Mouse (Mus musculus): Measurements from ENCODE around the gene Olfr1045. TPM values are rescaled to one million over a fixed set of nuclear protein-coding genes. Genes with fewer than 3 reads are reported as not detected.
"Not testable (repeated sequence)": the region's sequence is repeated elsewhere in the genome, so short reads cannot be mapped to it uniquely, and the experiment has no call there.

The Olfr1045 gene
- not detected for total RNA-seq (2021)

GRCm38 (mm10) chr2:86202909-86203308, at the start of gene Olfr1045:
Gene Olfr1045 (minus strand): TSS chr2:86203009.
- DNase-seq (ENCODE audit: low spot score in 2 of 2): no peak
- intact Hi-C loops (cut with DNase I): no loop called here

DNA sequence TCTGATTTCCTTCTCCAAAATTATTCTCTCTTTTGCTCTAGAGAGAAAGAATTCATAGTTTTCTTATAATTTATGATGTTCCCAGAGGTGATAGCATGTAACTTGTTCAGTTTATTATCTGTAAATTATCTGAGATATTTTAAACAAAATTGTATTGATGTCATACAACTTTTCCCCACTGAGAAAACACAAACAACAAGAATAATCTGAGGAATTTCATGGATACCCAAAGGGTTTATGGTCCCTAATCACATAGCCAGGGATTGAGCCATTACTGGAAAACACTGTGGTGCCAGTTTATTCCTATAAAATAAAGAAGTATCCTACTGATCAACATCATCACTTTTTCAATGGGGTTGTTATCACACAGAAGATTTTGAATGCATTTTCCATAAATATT, 37.4 kb upstream of the Olfr1045 start, which contains the start of gene Olfr1048:
Olfr1048 (minus strand) TSS at position 101 of the 400 bp plus-strand sequence.
- intact Hi-C loops (cut with DNase I): no loop called here
- no peak for DNase-seq (ENCODE audit: low spot score in 2 of 2)

DNA sequence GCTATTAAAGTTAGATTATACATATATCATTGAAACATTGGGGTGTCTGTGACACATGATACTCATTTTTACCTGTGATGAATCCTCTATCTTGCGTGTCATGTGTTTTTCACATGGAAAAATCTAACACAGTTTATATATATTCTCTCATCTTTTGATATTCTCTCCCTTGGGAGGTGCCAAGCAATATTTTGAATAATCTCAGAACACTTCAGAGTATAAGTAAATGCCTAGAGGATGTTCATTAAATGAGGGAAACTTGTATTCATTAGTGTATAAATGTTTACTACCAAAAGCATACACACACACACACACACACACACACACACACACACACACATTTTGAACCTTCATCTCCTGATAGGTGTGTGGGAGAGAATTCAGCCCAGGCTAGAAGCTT, 28.5 kb upstream of the Olfr1045 start, which contains the start of gene Olfr1047:
Olfr1047 (minus strand) TSS at position 101 of the 400 bp plus-strand sequence.
- intact Hi-C loops (cut with DNase I): no loop called here
- no peak for DNase-seq (ENCODE audit: low spot score in 2 of 2)

- intact Hi-C loops (cut with DNase I): no loop called here
- DNase-seq (ENCODE audit: low spot score in 2 of 2): no peak
Measured at GRCm38 (mm10) chr2:86219214-86219613, 16.4 kb upstream of the Olfr1045 start, which contains the start of gene Olfr1046. Gene Olfr1046 (minus strand): TSS chr2:86219314.

GRCm38 (mm10) chr2:86195863-86196262, 6.9 kb downstream of the Olfr1045 start:
- DNase-seq (ENCODE audit: low spot score in 2 of 2): no peak
- intact Hi-C loops (cut with DNase I): no loop called here

GRCm38 (mm10) chr2:86185583-86185982, 17.2 kb downstream of the Olfr1045 start, which contains the start of gene Olfr52:
Gene Olfr52 (minus strand): TSS chr2:86185683.
- DNase-seq (ENCODE audit: low spot score in 2 of 2): no peak

DNA sequence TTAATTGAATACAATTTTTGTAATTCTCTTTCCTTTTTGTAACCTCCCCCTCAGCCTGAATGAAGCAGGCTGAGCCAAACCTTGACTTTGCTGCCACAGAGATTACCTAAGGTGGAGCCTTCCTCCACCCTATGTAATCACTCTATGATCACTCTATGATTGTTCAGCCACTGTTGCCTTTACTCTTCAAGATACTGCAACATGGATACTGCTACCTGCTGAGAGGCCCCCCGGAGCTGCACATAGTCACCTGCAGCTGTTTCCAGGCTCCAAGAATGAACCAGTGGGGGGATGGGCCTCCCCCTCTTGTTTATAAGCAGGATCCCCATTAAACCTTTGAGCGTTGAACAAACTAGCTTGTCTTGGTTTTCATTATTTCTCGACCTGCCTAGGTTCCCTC, 22.9 kb downstream of the Olfr1045 start:
- DNase-seq (ENCODE audit: low spot score in 2 of 2): no peak
- intact Hi-C loops (cut with DNase I): no loop called here

More at GRCm38 (mm10) chr2:86185583-86185982, 17.2 kb downstream of the Olfr1045 start, which contains the start of gene Olfr52:
- intact Hi-C loops (cut with DNase I): no loop called here

DNA sequence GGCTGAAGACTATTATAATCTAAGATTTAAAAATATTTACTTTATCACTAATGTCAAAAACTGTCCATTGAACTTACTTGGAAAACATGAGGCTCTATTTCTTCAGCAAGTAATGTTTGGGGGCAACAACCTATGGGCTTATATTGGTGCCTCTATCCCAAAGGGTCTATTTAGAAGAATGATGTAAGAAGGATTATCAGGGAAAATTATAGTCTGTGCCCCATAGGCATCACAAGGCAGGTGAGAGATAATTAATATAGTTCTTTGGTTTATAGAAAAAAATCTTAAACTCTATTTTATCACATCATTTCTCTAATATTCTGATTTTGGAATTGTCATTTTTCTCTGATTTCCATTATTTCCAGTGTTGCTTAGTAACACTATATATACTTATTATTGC, 25.1 kb downstream of the Olfr1045 start, which contains the start of gene Olfr1044:
Olfr1044 (minus strand) TSS at position 101 of the 400 bp plus-strand sequence.
- DNase-seq (ENCODE audit: low spot score in 2 of 2): no peak

DNA sequence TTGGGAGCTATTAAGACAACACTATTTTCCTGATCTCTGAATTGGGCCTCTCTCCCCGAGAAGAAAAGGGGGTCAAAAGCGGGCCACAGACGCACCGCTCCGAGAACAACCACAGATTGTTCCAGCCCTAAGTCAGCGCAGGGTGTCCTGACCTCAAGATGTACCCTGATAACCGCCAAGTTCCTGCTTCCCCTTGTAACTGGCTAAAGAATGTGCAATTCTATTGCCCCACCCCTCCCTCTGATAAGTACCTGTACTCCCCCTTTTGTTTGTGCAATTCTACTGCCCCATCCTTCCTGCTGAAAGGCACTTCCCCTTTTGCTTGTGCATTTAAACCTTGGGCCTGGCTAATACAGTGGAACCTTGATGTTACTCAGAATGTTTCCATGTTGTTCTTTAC, 27.4 kb downstream of the Olfr1045 start:
- DNase-seq (ENCODE audit: low spot score in 2 of 2); intact Hi-C loops (cut with DNase I): not testable (repeated sequence)

More for the DNA sequence above, 25.1 kb downstream of the Olfr1045 start, which contains the start of gene Olfr1044:
- intact Hi-C loops (cut with DNase I): no loop called here

DNA sequence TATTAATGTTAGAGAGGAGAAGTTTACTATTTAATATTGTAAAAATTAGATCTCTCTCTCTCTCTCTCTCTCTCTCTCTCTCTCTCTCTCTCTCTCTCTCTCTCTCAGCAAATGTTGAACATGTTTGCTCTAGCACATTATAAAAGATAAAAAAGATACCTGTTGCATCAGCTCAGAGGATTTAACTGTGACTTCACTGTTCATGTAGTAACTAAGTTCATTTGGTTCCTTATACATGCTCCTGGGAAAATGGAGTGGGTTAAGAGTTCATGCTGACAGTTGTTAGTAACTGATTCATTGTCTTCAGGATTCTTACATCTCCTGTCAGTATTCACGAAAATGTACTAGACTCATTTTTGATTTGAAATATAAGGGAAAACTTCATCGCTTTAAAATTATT, 35.4 kb downstream of the Olfr1045 start, which contains the start of gene Olfr1043:
Olfr1043 (minus strand) TSS at position 101 of the 400 bp plus-strand sequence.
- intact Hi-C loops (cut with DNase I): no loop called here
- no peak for DNase-seq (ENCODE audit: low spot score in 2 of 2)

DNA sequence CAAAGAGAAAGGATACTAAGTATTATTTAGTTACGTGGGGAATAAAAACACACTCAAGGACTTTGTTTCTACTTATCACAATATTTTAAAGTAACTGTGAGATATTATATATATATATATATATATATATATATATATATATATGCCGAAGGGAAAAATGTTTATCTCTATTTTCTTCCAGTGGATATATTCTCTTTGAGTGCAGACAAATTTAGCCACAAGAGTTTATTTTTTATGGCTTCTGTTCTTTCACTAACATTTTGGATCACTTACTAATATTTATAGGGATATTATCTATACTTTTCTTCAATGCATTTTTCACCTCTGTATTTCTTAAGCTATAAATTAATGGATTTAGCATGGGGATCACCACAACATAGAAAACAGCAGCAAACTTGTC, 41.1 kb downstream of the Olfr1045 start, which contains the start of gene Olfr1042:
Olfr1042 (minus strand) TSS at position 101 of the 400 bp plus-strand sequence.
- intact Hi-C loops (cut with DNase I): no loop called here
- no peak for DNase-seq (ENCODE audit: low spot score in 2 of 2)

DNA sequence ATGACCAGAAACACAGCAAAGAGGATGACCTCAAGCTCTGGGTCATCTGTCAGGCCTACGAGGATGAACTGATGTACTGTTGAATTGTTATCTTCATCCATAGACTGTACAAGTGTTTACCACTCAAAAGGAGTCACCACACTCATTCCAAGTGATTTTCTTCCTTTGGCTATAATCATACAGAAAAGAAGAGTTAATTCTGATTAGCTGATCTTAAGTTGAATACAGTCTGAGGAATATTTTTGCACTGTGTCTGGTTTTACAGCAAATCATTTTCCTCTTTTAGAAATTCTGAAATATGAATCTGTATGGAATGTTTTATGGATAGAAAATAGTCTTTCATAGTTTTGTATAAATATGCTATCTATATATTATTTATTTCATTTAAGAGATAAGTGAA, 56.2 kb downstream of the Olfr1045 start, which contains the start of gene Olfr1040:
Olfr1040 (minus strand) TSS at position 101 of the 400 bp plus-strand sequence.
- intact Hi-C loops (cut with DNase I): no loop called here
- no peak for DNase-seq (ENCODE audit: low spot score in 2 of 2)

Other genes starting within 250 kb of the Olfr1045 start
- not detected for gene Olfr1029, start 229.1 kb downstream of the Olfr1045 start, total RNA-seq (2021)
- gene Olfr1030, start 223.7 kb downstream of the Olfr1045 start, total RNA-seq (2021): not detected
- not detected for gene Olfr1031, start 212.7 kb downstream of the Olfr1045 start, total RNA-seq (2021)
- not detected for gene Olfr1032, start 197.5 kb downstream of the Olfr1045 start, total RNA-seq (2021)
- not detected for gene Olfr1033, start 182.4 kb downstream of the Olfr1045 start, total RNA-seq (2021)
- not detected for gene Olfr1034, start 157.1 kb downstream of the Olfr1045 start, total RNA-seq (2021)
- gene Olfr1036, start 129.0 kb downstream of the Olfr1045 start, total RNA-seq (2021): not detected
- not detected for gene Olfr1037, start 115.6 kb downstream of the Olfr1045 start, total RNA-seq (2021)
- gene Olfr1039, start 67.1 kb downstream of the Olfr1045 start, total RNA-seq (2021): not detected
- gene Olfr1040, start 56.3 kb downstream of the Olfr1045 start, total RNA-seq (2021): not detected
- gene Olfr1042, start 41.2 kb downstream of the Olfr1045 start, total RNA-seq (2021): not detected
- gene Olfr1043, start 35.5 kb downstream of the Olfr1045 start, total RNA-seq (2021): not detected
- gene Olfr1044, start 25.2 kb downstream of the Olfr1045 start, total RNA-seq (2021): not detected
- not detected for gene Olfr52, start 17.3 kb downstream of the Olfr1045 start, total RNA-seq (2021)
- not detected for gene Olfr1046, start 16.3 kb upstream of the Olfr1045 start, total RNA-seq (2021)
- gene Olfr1047, start 28.4 kb upstream of the Olfr1045 start, total RNA-seq (2021): not detected
- not detected for gene Olfr1048, start 37.3 kb upstream of the Olfr1045 start, total RNA-seq (2021)
- not detected for gene Olfr1049, start 55.3 kb upstream of the Olfr1045 start, total RNA-seq (2021)
- not detected for gene Olfr1051, start 76.1 kb upstream of the Olfr1045 start, total RNA-seq (2021)
- gene Olfr1052, start 89.4 kb upstream of the Olfr1045 start, total RNA-seq (2021): not detected
- not detected for gene Olfr1053, start 112.3 kb upstream of the Olfr1045 start, total RNA-seq (2021)
- not detected for gene Olfr1054, start 132.4 kb upstream of the Olfr1045 start, total RNA-seq (2021)
- gene Olfr1055, start 147.3 kb upstream of the Olfr1045 start, total RNA-seq (2021): not detected
- not detected for gene Olfr1056, start 159.5 kb upstream of the Olfr1045 start, total RNA-seq (2021)
- not detected for gene Olfr1057, start 175.4 kb upstream of the Olfr1045 start, total RNA-seq (2021)
- not detected for gene Olfr1058, start 185.6 kb upstream of the Olfr1045 start, total RNA-seq (2021)
- not detected for gene Olfr1061, start 211.0 kb upstream of the Olfr1045 start, total RNA-seq (2021)
- gene Olfr1062, start 223.7 kb upstream of the Olfr1045 start, total RNA-seq (2021): not detected
- not detected for gene Olfr1065, start 247.6 kb upstream of the Olfr1045 start, total RNA-seq (2021)